In the genomic region with DNA sequence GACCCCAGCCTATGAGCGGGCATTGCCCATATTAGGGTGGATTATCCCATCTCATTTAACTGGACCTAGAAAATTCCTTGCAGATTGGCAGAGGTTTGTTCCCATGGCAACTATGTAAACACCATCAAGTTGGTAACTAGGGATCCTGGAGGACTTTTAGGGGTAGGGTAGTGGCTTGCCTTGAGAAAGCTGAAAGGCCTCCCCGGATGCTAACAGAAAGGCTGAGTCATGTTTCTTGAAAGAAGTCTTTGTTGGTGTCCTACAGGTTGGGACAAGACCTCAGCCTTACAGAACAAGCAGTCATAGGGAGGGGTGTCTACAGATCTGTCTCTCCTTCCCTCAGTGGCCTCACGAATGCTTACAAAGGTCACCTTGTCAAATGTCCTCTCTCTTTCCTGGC, we compare ENCODE assay signal across 28 mouse cellular contexts. TPM values are rescaled to one million over a fixed set of nuclear protein-coding genes. Genes with fewer than 3 reads are reported as not detected.
"Had no signal": no experiment of that assay in that cellular context is flagged by ENCODE, and none has a peak within 500 bp of the region (broad histone marks: within the 10 kb centered on the region; RNA-seq: fewer than 3 reads in every experiment).

No protein-coding gene starts in this region.

- H3K27me3 ChIP-seq: limb, embryonic 12.5 days; limb, embryonic 15.5 days; midbrain, embryonic 13.5 days; neural tube, embryonic 12.5 days; neural tube, embryonic 15.5 days; stomach, embryonic 15.5 days had no signal

- ATAC-seq: liver, postnatal 0 days; lung, postnatal 0 days; midbrain, embryonic 13.5 days had no signal

- DNase-seq: kidney, adult 9 months; kidney, postnatal 14 days; kidney, postnatal 4 days; left cerebral cortex, postnatal 4 days; liver, postnatal 0 days; lung, embryonic 14.5 days; right cerebral cortex, adult 18-20 months; right cerebral cortex, postnatal 14 days; right cerebral cortex, postnatal 4 days; thymus, adult 2 months; thymus, postnatal 25 days had no signal

- H3K9me3 ChIP-seq: limb, embryonic 12.5 days; limb, embryonic 15.5 days; midbrain, embryonic 13.5 days; neural tube, embryonic 12.5 days; neural tube, embryonic 15.5 days; stomach, embryonic 15.5 days had no signal

- H3K4me2 ChIP-seq: limb, embryonic 12.5 days; limb, embryonic 15.5 days; liver, embryonic 11.5 days; lung, embryonic 14.5 days; midbrain, embryonic 13.5 days; neural tube, embryonic 12.5 days; neural tube, embryonic 15.5 days; stomach, embryonic 15.5 days had no signal

- H3K9ac ChIP-seq: limb, embryonic 12.5 days; limb, embryonic 15.5 days; liver, embryonic 14.5 days; liver, postnatal 0 days; lung, embryonic 14.5 days; midbrain, embryonic 13.5 days; neural tube, embryonic 12.5 days; neural tube, embryonic 15.5 days; stomach, embryonic 15.5 days had no signal

- H3K4me1 ChIP-seq: limb, embryonic 12.5 days; limb, embryonic 15.5 days; midbrain, embryonic 13.5 days; neural tube, embryonic 12.5 days; neural tube, embryonic 15.5 days; stomach, embryonic 15.5 days had no signal

- H3K4me3 ChIP-seq: limb, embryonic 12.5 days; limb, embryonic 15.5 days; midbrain, embryonic 13.5 days; neural tube, embryonic 12.5 days; neural tube, embryonic 15.5 days; stomach, embryonic 15.5 days had no signal

- H3K36me3 ChIP-seq: neural tube, embryonic 15.5 days had no signal

- H3K27ac ChIP-seq: limb, embryonic 12.5 days; limb, embryonic 15.5 days; liver, embryonic 14.5 days; macrophage; midbrain, embryonic 13.5 days; neural tube, embryonic 12.5 days; neural tube, embryonic 15.5 days; stomach, embryonic 15.5 days had no signal

RNA-seq across cellular contexts. Expression of gene Gtsf1l, which starts 12.4 kb away (rescaled TPM):
- total RNA-seq: layer of hippocampus, adult 18-20 months; layer of hippocampus, postnatal 14 days; left cerebral cortex, adult 8-10 months; left cerebral cortex, postnatal 14 days; left cerebral cortex, postnatal 4 days; megakaryocyte, adult 5-6 weeks had no signal
- polyA plus RNA-seq: kidney, embryonic 16.5 days; limb, embryonic 12.5 days; limb, embryonic 15.5 days; liver, embryonic 11.5 days; liver, embryonic 14.5 days; liver, postnatal 0 days; lung, embryonic 14.5 days; macrophage; midbrain, embryonic 13.5 days; neural tube, embryonic 12.5 days; neural tube, embryonic 15.5 days; stomach, embryonic 15.5 days; thymus, adult 2 months; urinary bladder, adult 2 months had no signal
